Mouse (Mus musculus) lung, postnatal 36 days (tissue): ENCODE measurements at regions not wholly inside any gene's neighbourhood (a gene's known extent, or its start where the extent isn't known, plus 50 kb on each side); places are given as distances from the start of the nearest gene placed in this dataset.
"Not testable (repeated sequence)": the region's sequence is repeated elsewhere in the genome, so short reads cannot be mapped to it uniquely, and the experiment has no call there.

ENCODE experiments used
- DNase-seq: peaks from one replicate; pipeline ENCODE4 v3.0.0; 2022; ENCODE audit warnings: mixed read lengths

DNA sequence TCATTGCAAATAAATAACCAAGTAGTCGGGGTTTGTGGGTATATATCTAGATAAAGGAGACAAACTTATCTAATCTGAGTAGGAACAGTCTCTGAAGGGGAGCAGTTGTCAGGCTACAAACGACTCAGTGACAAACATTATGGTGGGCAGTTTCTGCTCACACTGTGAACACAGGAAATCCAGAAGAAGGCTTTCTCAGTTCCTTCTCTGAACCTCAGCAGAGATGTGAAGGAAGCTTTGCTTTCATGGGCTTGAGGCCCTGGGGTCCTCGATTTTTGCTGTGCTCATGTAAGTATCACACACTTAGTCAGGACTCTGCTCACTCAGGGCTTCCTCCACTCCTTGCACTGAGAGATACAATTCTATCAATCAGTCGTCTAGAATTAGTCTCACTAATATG, 994.7 kb upstream of the Foxg1 start:
- DNase-seq, result no peak

DNA sequence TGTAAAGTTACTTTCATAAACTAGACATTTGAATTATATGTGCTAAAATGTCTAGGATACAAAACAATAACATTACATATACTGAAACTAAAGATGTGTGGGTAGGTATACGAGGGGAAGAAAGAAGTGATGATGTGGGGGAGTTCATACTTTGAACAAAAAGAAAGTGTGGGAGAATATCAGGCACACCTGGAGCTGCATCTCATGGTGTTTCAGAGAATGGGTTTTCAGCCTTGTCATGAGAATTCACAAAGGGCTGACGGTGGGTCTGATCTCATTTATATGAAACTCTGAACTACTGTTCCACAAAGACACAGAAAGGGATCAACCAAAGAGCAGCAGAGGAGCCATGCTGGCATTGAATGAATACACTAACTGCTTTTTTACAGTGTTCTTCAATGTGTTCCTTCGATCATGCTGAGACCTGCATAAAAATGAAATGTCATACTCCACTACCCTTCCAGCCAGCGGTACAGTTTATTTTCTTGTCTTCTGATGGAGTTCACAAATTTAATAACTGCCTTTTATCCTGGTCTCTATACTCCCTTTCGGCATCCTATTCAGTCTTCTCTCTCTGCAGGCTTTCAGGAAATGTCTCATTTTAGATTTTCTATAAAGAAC, 994.2 kb upstream of the Foxg1 start:
- DNase-seq, result no peak

DNA sequence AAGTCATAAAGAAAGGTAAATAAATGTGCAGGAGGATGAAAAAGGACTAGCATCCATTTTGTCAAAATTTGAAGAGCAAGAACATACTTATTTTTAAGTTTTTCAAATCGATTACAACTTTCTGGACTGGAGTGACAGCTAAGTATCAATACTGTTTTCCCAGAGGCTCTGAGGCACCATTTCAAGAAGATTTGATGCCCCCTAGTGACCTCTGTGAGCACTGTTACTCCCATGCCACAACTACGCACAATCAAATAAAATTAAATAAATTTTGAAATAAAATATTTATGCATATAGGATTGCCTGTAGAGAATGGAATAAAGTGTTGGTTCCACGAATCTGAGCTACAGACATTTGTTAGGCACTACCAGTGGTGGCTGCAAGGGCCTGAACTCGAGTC, 991.5 kb upstream of the Foxg1 start:
- DNase-seq, result no peak

DNA sequence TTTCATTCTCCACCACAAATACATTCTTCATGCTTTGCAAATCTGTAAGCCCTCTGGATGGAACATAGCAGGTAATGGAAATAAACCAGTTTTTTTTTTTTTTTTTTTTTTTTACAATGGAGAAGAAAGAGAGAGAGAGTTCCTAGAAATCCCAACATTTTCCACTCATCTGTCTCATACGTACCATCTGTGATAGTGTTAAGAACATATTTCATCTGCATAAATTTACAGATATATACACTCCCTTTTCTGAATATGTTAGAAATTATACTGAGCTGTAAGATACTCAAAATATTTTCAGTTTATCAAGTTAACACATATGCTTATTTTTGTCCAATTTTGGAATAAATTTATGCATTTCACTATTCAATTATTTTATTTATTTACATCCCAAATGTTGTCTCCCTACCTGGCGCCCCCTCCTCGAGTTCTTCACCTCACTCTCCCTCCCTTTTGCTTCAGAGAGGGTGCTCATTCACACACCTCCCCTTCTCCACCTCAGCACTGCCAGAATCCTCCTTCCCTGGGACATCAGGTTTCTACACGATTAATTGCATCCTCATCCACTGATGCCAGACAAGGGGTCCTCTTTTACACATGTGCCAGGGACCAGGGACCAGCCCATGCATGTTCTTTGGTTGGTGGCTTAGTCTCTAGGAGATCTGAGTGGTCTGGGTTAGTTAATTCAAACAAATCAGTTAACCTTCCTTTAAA, 943.0 kb upstream of the Foxg1 start:
- no peak for DNase-seq

DNA sequence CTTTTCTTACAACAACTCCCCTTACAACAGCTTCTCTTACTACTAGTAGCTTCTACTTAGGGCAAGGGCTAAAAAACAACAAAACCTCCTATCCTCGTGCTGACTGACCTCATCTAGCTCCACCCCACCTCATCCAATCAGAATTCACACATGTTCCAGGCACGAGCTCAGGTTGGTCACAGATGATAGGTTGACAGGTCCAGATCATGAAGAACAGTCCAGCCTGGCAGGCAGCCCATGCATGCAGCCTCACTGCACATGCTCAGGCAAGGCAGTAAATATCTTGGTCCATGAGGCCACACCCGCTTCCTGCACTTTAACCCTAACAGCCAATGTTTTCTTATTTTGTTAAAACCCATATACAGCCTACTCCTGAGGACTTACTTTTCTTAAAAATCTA, 933.7 kb upstream of the Foxg1 start:
- DNase-seq, result not testable (repeated sequence)

DNA sequence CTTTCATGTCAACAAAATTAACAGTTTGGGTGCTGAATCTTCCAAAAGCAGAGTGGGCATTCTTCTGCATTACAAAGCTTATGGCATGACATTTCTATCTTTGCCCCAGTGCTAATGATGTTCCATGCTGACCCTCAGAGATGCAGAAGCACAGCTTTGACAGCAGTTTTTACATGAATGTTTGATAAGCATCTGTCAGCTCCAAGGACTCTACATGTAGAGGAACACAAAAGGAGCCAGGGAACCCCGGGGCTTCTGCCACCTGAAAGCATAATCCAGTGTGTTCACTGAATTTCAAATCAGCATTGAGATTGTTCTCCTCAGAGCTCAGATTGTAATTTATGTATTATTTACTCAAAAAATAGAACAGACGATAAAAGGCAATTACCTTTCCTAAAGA, 920.1 kb upstream of the Foxg1 start:
- DNase-seq, result no peak

- DNase-seq, result no peak
These were observed 881.7 kb upstream of the Foxg1 start for GRCm38 (mm10) chr12:48500735-48501134.

DNA sequence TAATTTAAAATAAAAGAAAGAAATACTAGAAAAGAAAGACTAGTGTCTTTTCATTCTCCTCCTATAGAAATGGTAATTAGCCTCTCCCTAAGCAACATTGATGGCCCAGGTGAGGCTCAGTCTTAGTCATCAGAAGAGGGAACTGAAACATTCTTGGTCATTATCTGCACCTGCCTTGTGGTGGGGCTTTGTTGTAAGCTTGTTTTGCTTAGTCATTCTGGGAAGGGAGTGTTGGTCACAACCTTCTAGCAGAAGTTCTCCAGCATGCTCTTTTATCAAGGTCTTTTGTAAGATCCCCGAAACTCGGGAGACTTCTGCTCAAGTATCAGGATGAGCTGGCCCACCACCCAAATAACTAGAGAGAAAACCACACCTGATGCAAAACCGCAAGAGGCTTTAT, 870.9 kb upstream of the Foxg1 start:
- DNase-seq, result no peak

DNA sequence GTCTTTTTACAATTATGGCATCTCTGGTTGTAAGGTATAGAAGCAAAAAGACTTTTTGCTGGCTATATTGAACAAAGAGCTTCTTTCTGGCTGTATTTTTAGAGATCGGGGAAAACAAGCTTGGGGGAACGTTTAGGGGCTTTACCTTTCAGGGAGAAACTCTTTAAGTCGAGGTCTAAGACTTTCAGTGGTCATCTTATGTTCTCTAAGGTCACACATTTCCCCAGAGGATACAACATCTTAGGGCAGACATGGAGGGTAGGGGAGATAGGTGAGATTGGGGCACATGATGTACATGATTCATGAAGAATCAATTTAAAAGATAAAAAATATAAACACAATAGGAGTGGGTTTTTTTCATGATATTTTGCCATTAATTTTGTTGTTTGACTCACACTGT, 870.2 kb upstream of the Foxg1 start:
- no peak for DNase-seq

DNA sequence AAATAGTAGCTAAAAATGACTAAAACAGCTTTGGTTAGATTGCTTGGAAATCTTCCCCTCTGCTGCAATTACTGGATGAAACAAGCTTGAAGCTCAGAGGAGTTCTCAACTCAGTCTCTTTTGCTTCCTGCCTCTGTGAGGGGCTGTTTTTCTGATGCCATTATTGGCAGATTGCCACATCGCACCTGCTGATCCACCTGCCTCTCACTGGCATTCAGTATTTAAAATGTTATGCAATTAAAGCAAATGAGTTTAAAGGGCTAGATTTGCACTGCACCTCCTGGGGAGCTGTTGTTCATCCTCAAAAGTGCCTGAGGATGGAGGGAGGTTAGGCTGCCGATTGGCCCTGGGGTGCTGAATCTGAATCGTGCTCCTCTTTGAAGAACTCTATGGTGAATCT, 860.5 kb upstream of the Foxg1 start:
- DNase-seq, result no peak

GRCm38 (mm10) chr12:48559690-48560089, 822.8 kb upstream of the Foxg1 start:
- DNase-seq, result not testable (repeated sequence)

GRCm38 (mm10) chr12:48604401-48605197, 777.9 kb upstream of the Foxg1 start:
- no peak for DNase-seq

- DNase-seq, result no peak
These were observed 777.0 kb upstream of the Foxg1 start for GRCm38 (mm10) chr12:48605423-48605822.

DNA sequence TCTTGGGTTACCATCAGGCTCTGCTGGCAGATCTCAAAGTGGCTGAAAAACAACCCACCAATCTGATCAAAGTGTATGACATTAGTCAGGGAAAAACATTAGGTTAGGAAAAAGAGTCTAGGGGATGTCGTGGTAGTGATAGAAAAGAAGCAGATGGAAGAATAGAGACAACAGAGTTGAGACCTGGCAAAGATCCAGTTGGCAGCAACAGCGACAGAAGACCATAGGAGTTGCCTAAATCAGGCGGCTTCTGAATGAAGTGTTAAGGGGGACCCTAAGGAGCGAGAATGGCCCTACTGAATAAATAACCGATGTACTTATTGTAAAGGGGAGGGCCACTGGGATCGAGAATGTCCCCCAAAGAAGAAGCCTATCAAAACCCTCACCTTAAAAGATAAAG, 773.1 kb upstream of the Foxg1 start:
- DNase-seq, result no peak

DNA sequence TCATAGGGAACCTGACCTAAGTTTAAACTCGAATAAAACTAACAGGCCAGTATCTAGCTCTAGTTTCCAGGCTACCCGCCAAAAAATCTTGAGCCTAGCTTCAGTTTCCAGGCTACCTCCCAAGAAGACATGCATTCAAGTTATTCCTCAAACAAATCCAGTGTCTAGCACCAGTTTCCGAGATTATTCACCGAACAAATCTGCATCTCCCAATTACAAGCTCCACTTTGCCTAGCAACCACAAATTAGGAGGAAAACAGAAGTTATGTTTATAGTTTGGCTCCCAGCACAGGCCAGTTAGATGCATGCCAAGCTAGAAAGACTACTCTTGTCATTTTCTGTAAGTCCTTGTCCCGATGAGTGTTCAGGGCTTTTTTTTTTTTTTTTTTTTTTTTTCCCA, 770.4 kb upstream of the Foxg1 start:
- DNase-seq, result peak; percentile 0

GRCm38 (mm10) chr12:48616337-48616736, 766.1 kb upstream of the Foxg1 start:
- no peak for DNase-seq

DNA sequence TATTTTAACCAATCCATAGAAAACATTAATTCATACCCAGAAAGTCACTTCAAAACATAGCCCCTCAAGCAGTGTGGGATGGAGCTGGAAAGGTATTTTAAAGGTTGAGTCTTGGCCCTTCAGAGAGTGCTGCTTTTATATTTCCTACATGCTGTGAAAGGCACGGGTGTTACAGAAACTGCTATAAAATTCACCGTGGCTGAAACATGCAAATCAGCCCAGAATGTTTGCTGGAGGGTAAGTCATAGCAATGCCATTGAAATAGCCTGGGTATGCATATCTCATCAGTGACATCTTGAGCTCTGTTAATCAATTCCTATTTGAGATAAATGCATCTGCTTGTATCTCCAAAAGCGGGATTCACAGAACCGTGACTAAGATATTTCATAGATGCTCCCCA, 748.9 kb upstream of the Foxg1 start:
- DNase-seq, result no peak

- DNase-seq, result no peak
These were observed 747.7 kb upstream of the Foxg1 start for GRCm38 (mm10) chr12:48634671-48635241.

DNA sequence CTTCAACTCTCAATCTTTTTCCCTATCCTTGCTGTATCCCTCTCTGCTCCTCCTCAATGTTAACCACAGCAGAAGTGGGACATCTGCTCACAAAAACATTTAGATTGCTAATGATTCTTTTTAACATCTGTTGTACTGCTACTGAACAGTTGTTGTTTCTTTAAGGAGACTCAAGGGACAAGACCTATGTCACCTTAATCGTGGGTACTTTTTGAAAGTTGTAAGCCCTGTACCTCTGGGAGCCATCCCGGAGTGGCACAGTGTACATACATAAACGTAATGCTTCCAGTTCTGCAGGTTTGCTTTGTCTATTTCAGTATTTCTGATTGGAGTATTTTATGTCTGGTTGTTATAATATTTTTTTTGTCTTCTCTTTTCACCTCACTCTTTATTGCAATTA, 740.5 kb upstream of the Foxg1 start:
- DNase-seq, result no peak

DNA sequence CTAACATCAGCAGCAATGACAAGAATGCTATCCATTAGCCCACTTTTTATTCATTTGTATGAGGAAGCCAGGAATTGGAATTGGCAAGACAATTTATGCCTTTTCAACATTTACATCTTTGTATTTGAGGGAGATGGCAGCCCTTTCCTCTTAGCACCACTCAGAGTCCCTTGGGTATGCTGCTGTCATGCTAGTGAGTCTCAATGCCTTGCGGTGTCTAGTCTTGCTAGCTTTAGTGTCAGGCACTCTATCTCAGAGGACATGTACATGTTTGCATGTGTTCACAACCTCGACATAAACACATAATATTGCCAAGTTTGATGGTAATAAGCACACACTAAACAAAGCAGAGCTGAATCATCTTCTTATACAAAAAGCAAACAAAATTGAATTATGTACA, 737.3 kb upstream of the Foxg1 start:
- DNase-seq, result no peak

- DNase-seq, result no peak
These were observed 736.5 kb upstream of the Foxg1 start for GRCm38 (mm10) chr12:48645910-48646309.

GRCm38 (mm10) chr12:48675176-48675575, 707.3 kb upstream of the Foxg1 start:
- no peak for DNase-seq

- DNase-seq, result no peak
These were observed 701.5 kb upstream of the Foxg1 start for GRCm38 (mm10) chr12:48680957-48681356.

DNA sequence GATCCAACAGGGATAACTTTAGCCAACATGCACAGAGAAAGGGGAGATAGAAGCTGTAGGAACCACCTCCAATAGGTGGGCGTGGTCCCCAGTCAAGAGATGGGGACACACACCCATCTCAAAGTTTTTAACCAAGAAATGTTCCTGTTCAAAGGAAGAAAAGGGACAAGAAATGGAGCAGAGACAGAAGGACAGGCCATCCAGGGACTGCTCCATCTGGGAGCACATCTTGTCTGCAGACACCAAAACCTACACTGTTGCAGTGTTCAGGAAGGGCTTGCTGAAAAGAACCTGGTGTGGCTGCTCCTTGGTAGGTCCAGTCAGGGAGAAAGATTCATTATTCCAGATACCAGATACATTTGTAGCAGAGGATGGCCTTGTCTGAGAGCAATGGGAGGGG, 676.5 kb upstream of the Foxg1 start:
- no peak for DNase-seq
